Mouse (Mus musculus) T-cell, adult 66 days (primary cell): ENCODE measurements around the gene Slc7a4. TPM values are rescaled to one million over a fixed set of nuclear protein-coding genes. Genes with fewer than 3 reads are reported as not detected.

Experiments
- total RNA-seq, 2 experiments: library from RNA; stranded (reverse); gene quantifications; 3 replicates in 1 of 2; 4 replicates in 1 of 2; pipeline ENCODE4 v1.2.4; 2023

The Slc7a4 gene
- under 1 TPM in 1 of 2 experiments, not detected in 1; 0.77 TPM for total RNA-seq

GRCm38 (mm10) chr16:17583064-17583463, at the start of gene Slc7a4:
Gene Slc7a4 (minus strand): TSS chr16:17583214.

DNA sequence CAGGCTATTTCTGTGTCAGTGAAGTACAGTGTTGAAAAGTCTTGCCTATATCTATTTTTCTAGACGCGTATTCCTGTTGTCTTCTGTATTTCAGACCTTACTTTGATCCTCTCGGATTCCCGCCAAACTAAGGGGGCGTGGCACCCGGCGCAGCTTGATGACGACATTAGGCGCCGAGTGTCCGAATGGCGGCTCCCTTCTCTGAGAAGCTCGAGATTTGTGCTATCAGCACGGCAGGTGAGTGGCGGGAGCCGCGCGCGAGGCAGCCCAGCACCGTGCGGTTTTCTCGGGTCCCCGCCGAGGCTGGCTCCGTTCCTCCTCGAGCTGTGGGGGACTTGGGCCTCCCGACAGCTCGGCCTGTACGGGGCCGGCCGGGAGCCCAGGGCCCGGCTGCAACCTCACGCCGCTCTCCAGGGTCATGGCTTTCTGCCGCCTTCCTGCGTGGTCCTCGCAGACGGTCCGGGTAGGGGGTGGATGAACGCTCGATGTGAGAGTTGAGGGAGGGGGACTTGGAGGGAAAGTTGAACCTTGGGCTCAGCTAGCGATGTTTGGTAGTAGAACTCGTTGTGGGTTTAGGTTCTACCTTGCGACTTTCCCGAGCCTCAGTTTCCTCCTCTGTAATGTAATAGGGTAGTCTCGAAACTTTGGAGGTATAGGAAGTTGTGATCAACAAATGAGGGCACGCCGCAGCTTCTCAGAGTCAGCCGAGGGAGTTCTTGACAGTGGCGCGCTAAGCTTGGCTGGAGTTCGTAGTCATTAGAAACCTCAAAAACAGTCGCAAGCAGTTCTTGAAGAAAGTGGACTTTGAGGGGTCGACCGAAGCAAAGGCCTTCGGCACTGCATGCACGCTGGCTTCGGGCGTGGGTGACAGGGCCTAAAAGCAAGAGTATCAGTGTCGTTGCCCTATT, 36.4 kb upstream of the Slc7a4 start, which contains the start of gene Smpd4:
Gene Smpd4 (plus strand): TSS at position 157 of the 908 bp plus-strand sequence.

GRCm38 (mm10) chr16:17561751-17562208, 21.2 kb downstream of the Slc7a4 start, which contains the start of gene P2rx6:
Gene P2rx6 (plus strand): TSS chr16:17561885.

DNA sequence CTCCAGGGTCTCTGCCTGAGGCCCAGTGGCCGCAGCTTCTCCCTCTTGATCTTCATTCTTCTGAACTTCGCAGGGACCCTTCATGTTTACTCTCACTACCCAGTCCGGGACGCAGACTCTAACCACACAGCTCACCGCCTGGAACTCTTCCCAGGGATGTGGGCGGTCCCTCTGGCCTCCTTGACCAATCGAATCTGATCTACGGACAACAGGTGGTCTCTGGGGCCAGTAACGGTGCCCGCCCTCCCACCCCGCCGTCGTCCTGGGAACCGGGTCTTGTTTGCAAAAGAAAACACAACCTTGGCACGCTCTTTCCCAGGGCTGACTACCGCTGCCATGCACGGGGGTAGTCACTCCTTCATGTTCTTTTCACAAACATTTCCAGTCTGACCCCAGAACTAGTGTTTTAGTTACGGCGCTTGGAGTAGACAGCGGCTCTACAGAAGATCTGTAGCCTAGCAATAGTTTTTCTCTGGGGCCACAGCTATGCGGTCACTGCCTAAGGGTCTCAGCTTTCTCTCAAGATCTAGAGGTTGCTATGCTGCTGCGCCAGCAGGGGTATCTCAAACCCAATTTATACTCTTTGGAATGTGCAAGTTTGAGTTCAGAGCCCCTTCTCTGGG, 21.8 kb downstream of the Slc7a4 start, which contains the start of gene Lrrc74b:
Gene Lrrc74b (minus strand): TSS at position 120 of the 623 bp plus-strand sequence.

DNA sequence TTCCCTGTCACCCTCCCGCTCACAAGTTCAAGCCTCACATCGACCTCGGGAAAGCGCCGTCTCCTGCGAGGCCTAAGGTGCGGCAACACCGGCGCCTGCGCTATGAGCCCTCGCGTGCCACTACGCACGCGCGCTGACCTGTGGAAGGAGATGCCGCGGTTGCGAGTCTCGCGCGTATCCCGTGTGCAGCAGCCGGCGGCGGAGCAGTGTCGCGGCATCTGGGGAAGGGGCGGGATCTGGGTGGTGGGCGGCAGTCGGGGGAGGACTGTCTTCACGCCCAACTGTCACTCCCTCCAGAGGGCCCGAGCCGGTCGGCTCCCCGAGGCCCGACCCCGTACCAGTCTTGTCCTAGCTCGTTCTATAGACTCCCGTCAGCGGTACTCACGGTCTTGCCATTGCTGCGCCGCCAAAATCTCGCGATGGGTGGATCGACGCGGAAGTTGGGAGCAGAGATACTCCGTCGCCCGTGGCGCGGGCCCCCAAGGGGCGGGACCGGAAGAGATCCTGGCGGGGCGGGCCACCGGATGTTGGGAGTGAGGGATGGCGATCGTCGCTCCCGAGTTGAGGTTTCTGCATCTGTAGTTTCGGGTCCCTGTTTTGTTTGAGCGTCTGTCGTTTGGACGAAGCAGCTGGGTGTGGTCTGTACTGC, 52.2 kb downstream of the Slc7a4 start, which contains the start of gene Thap7:
Gene Thap7 (minus strand): TSS at position 497 of the 649 bp plus-strand sequence.

Other genes with a start within 250 kb of the Slc7a4 start
- gene Snap29, start 177.2 kb downstream of the Slc7a4 start, total RNA-seq: 10 to 100 TPM; 18.6 to 23.2 TPM
- gene Pi4ka, start 176.9 kb downstream of the Slc7a4 start, total RNA-seq: 100 to 1,000 TPM; 120 to 132 TPM
- 10 to 100 TPM; 51.8 to 59.1 TPM for gene Crkl, start 131.2 kb downstream of the Slc7a4 start, total RNA-seq
- not detected for gene Aifm3, start 93.6 kb downstream of the Slc7a4 start, total RNA-seq
- gene Lztr1, start 74.5 kb downstream of the Slc7a4 start, total RNA-seq: 10 to 100 TPM; 79.2 to 84.3 TPM
- gene Thap7, start 52.1 kb downstream of the Slc7a4 start, total RNA-seq: 10 to 100 TPM; 36.6 to 37.3 TPM
- gene Lrrc74b, start 22.0 kb downstream of the Slc7a4 start, total RNA-seq: not detected
- gene P2rx6, start 21.3 kb downstream of the Slc7a4 start, total RNA-seq: not detected
- 10 to 100 TPM; 52.6 to 55.9 TPM for gene Smpd4, start 36.1 kb upstream of the Slc7a4 start, total RNA-seq
- gene Ccdc74a, start 63.3 kb upstream of the Slc7a4 start, total RNA-seq: 1 to 10 TPM in 1 of 2 experiments, not detected in 1; 1.3 TPM
- gene Med15, start 149.7 kb upstream of the Slc7a4 start, total RNA-seq: 100 to 1,000 TPM; 145 to 163 TPM
- gene Klhl22, start 176.4 kb upstream of the Slc7a4 start, total RNA-seq: 10 to 100 TPM; 19.5 to 22.0 TPM
- gene Scarf2, start 214.1 kb upstream of the Slc7a4 start, total RNA-seq: 1 to 10 TPM in 1 of 2 experiments, not detected in 1; 1.1 TPM
- not detected for gene B830017H08Rik, start 249.9 kb upstream of the Slc7a4 start, total RNA-seq